Mouse (Mus musculus) hindbrain, postnatal 0 days (tissue): ENCODE results near the gene Ptbp1. TPM values are rescaled to one million over a fixed set of nuclear protein-coding genes. Genes with fewer than 3 reads are reported as not detected.

Source experiments
- ATAC-seq: fragments of 200-750 bp; cut with Nextera tagmentation; 2 replicates; pipeline ENCODE4 v1.8.0; 2017; ENCODE audit warnings: mild to moderate bottlenecking, moderate TSS enrichment, moderate library complexity
- DNase-seq: peaks from one replicate; pipeline ENCODE4 v3.0.0-alpha.2; 2015; ENCODE audit warnings: low spot score
- H3K27ac ChIP-seq: fragments of 300-500 bp; sonication (generic); 2 replicates; pipeline ENCODE4 v1.5.1; 2014; ENCODE audit warnings: mild to moderate bottlenecking
- H3K27me3 ChIP-seq: fragments of 300-500 bp; sonication (generic); 2 replicates; pipeline ENCODE4 v1.6.1; 2014; ENCODE audit warnings: low read length, mixed read lengths; ENCODE audit not compliant: insufficient read depth
- H3K36me3 ChIP-seq: fragments of 300-500 bp; sonication (generic); 2 replicates; pipeline ENCODE4 v1.6.1; 2014; ENCODE audit warnings: low read length, mixed read lengths; ENCODE audit not compliant: insufficient read depth
- H3K4me1 ChIP-seq: fragments of 300-500 bp; sonication (generic); 2 replicates; pipeline ENCODE4 v1.6.1; 2014; ENCODE audit warnings: antibody characterized with exemption, low read length, mixed read lengths; ENCODE audit not compliant: insufficient read depth
- H3K4me2 ChIP-seq: fragments of 300-500 bp; sonication (generic); 2 replicates; pipeline ENCODE4 v1.6.1; 2014; ENCODE audit warnings: low read depth, mild to moderate bottlenecking, low read length, moderate library complexity, mixed read lengths
- H3K4me3 ChIP-seq: fragments of 300-500 bp; sonication (generic); 2 replicates; pipeline ENCODE4 v1.5.1; 2014; ENCODE audit warnings: low read length
- H3K9ac ChIP-seq: fragments of 300-500 bp; sonication (generic); replicated peaks from 2 replicates; pipeline ENCODE4 v1.6.1; 2014; ENCODE audit warnings: mild to moderate bottlenecking, low read length, moderate library complexity, mixed read lengths
- H3K9me3 ChIP-seq: fragments of 300-500 bp; sonication (generic); 2 replicates; pipeline ENCODE4 v1.6.1; 2016; ENCODE audit warnings: low read length, mixed read lengths
- CTCF ChIP-seq: IDR thresholded peaks from 2 replicates; pipeline ENCODE4 v1.5.1; 2016; ENCODE audit warnings: antibody characterized with exemption, control low read depth, low read depth
- WGBS: fragments of 180-500 bp; shearing (Covaris S2); extraction: QIAGEN DNeasy Blood & Tissue Kit; methylation state at CpG from one replicate; pipeline ENCODE4 v1.1.7; 2014; 5-methylcytosine and 5-hydroxymethylcytosine counted together
- polyA plus RNA-seq: library from polyadenylated mRNA; unstranded; fragments of >200 nt; fragmentation: Nextera tagmentation; extraction: Ambion mirVana; gene quantifications from 2 replicates; pipeline ENCODE4 v1.2.1, GENCODE M21; 2015
- total RNA-seq: library from RNA; depleted of rRNA; stranded (reverse); fragments of >200 nt; gene quantifications from 2 replicates; pipeline ENCODE4 v1.2.3, GENCODE M21; 2014; rRNA removed

The Ptbp1 gene
- total RNA-seq (166 and 173 TPM in 2 replicates), polyA plus RNA-seq (58.9 and 65.5 TPM in 2 replicates)

- DNase-seq (peak; percentile 100), ATAC-seq (peak; percentile 94)
- Histone ChIP-seq H3K4me1 (peaks cover 52% of the 10 kb centered on the region), H3K4me2 (peak within 1 kb of the TSS; percentile 98), H3K9ac (peak within 1 kb of the TSS; percentile 99), H3K36me3 (peaks cover 1% of the 10 kb centered on the region; the same call in 1 of the 2 replicates), H3K27me3 (no peaks in the 10 kb centered on the region), H3K27ac (peak within 1 kb of the TSS; percentile 100), H3K4me3 (peak within 1 kb of the TSS; percentile 96), H3K9me3 (no peaks in the 10 kb centered on the region)
- under 1% methylated on average over 75 of the region's 75 CpGs for WGBS
- no peak for TF ChIP-seq CTCF
These were observed at the start of gene Ptbp1 for GRCm38 (mm10) chr10:79853860-79854795. Gene Ptbp1 (plus strand): TSS chr10:79854427.

- H3K36me3 ChIP-seq = peaks cover 19% of the 10 kb centered on the region; the same call in 1 of the 2 replicates
- no peak overlapping the region for H3K4me3 ChIP-seq
- no peak for TF ChIP-seq CTCF
- H3K27ac ChIP-seq = no peak overlapping the region
- DNase-seq (no peak), ATAC-seq (no peak)
- H3K27me3 ChIP-seq = no peaks in the 10 kb centered on the region
- H3K4me1 ChIP-seq = peaks cover 21% of the 10 kb centered on the region; the same call in 1 of the 2 replicates
- H3K9me3 ChIP-seq = no peaks in the 10 kb centered on the region
- WGBS = 73% methylated on average over 11 of the region's 11 CpGs
- no peak overlapping the region for H3K9ac ChIP-seq
- no peak overlapping the region for H3K4me2 ChIP-seq
These were observed 48.6 kb upstream of the Ptbp1 start for GRCm38 (mm10) chr10:79805636-79806035.

GRCm38 (mm10) chr10:79806331-79806730 lies 47.9 kb upstream of the Ptbp1 start:
- no peaks in the 10 kb centered on the region for H3K27me3 ChIP-seq
- no peaks in the 10 kb centered on the region for H3K9me3 ChIP-seq
- H3K27ac ChIP-seq = no peak overlapping the region
- H3K4me1 ChIP-seq = peaks cover 21% of the 10 kb centered on the region; the same call in 1 of the 2 replicates
- H3K9ac ChIP-seq = no peak overlapping the region
- no peak overlapping the region for H3K4me2 ChIP-seq
- ATAC-seq (no peak), DNase-seq (no peak)
- peaks cover 23% of the 10 kb centered on the region; the same call in 1 of the 2 replicates for H3K36me3 ChIP-seq
- no peak for TF ChIP-seq CTCF
- WGBS = 84% methylated on average over 9 of the region's 9 CpGs
- H3K4me3 ChIP-seq = no peak overlapping the region

GRCm38 (mm10) chr10:79806972-79807371 lies 47.3 kb upstream of the Ptbp1 start:
- no peaks in the 10 kb centered on the region for H3K9me3 ChIP-seq
- peaks cover 18% of the 10 kb centered on the region; the same call in 1 of the 2 replicates for H3K4me1 ChIP-seq
- H3K27ac ChIP-seq = no peak overlapping the region; the same call in 1 of the 2 replicates
- 85% methylated on average over 10 of the region's 10 CpGs for WGBS
- DNase-seq (no peak), ATAC-seq (no peak)
- H3K4me2 ChIP-seq = no peak overlapping the region
- no peak overlapping the region for H3K9ac ChIP-seq
- no peak for TF ChIP-seq CTCF
- H3K4me3 ChIP-seq = no peak overlapping the region
- peaks cover 23% of the 10 kb centered on the region; the same call in 1 of the 2 replicates for H3K36me3 ChIP-seq
- no peaks in the 10 kb centered on the region for H3K27me3 ChIP-seq

- Histone ChIP-seq H3K4me3 (no peak overlapping the region), H3K4me1 (peaks cover 10% of the 10 kb centered on the region; the same call in 1 of the 2 replicates), H3K9me3 (no peaks in the 10 kb centered on the region), H3K4me2 (no peak overlapping the region), H3K27me3 (no peaks in the 10 kb centered on the region), H3K27ac (peak overlapping the region; percentile 58; the same call in 1 of the 2 replicates), H3K9ac (no peak overlapping the region), H3K36me3 (peaks cover 28% of the 10 kb centered on the region; the same call in 1 of the 2 replicates)
- TF ChIP-seq CTCF = no peak
- ATAC-seq (no peak), DNase-seq (peak; percentile 70)
- 32% methylated on average over 11 of the region's 11 CpGs for WGBS
These were observed 46.4 kb upstream of the Ptbp1 start for GRCm38 (mm10) chr10:79807826-79808225.

GRCm38 (mm10) chr10:79808728-79809127 lies 45.5 kb upstream of the Ptbp1 start:
- ATAC-seq = no peak
- Histone ChIP-seq H3K9me3 (no peaks in the 10 kb centered on the region), H3K4me2 (no peak overlapping the region), H3K27ac (0 out of 2 replicates have a peak overlapping the region, but pooled peaks have one; percentile 58), H3K9ac (no peak overlapping the region), H3K4me3 (no peak overlapping the region), H3K36me3 (peaks cover 28% of the 10 kb centered on the region; the same call in 1 of the 2 replicates), H3K27me3 (no peaks in the 10 kb centered on the region), H3K4me1 (peaks cover 4% of the 10 kb centered on the region; the same call in 1 of the 2 replicates)
- no peak for TF ChIP-seq CTCF
- DNase-seq = no peak
- WGBS = 84% methylated on average over 11 of the region's 11 CpGs
